Mouse (Mus musculus) hindbrain, embryonic 15.5 days (tissue): ENCODE results near the gene Mid1. TPM values are rescaled to one million over a fixed set of nuclear protein-coding genes. Genes with fewer than 3 reads are reported as not detected.

Experiments
- ATAC-seq: fragments of 200-750 bp; cut with Nextera tagmentation; 2 replicates; pipeline ENCODE4 v1.8.0; 2017; ENCODE audit warnings: low read depth, moderate number of reproducible peaks, moderate TSS enrichment; ENCODE audit not compliant: low FRiP score
- H3K27ac ChIP-seq: fragments of 300-500 bp; sonication (generic); replicated peaks from 2 replicates; pipeline ENCODE4 v1.5.1; 2015; ENCODE audit warnings: mild to moderate bottlenecking, inconsistent platforms
- H3K27me3 ChIP-seq: fragments of 300-500 bp; sonication (generic); 2 replicates; pipeline ENCODE4 v1.6.1; 2015; ENCODE audit warnings: control low read depth, inconsistent platforms
- H3K36me3 ChIP-seq: fragments of 300-500 bp; sonication (generic); 2 replicates; pipeline ENCODE4 v1.6.1; 2015; ENCODE audit warnings: control low read depth, inconsistent platforms
- H3K4me1 ChIP-seq: fragments of 300-500 bp; sonication (generic); replicated peaks from 2 replicates; pipeline ENCODE4 v1.6.1; 2015; ENCODE audit warnings: control low read depth, inconsistent platforms
- H3K4me2 ChIP-seq: fragments of 300-500 bp; sonication (generic); 2 replicates; pipeline ENCODE4 v1.6.1; 2015; ENCODE audit warnings: moderate library complexity, mild to moderate bottlenecking, inconsistent platforms
- H3K4me3 ChIP-seq: fragments of 300-500 bp; sonication (generic); 2 replicates; pipeline ENCODE4 v1.5.1; 2015; ENCODE audit warnings: mild to moderate bottlenecking, inconsistent platforms
- H3K9ac ChIP-seq: fragments of 300-500 bp; sonication (generic); 2 replicates; pipeline ENCODE4 v1.6.1; 2015; ENCODE audit warnings: inconsistent platforms
- H3K9me3 ChIP-seq: fragments of 300-500 bp; sonication (generic); 2 replicates; pipeline ENCODE4 v1.6.1; 2016; ENCODE audit warnings: control low read depth, inconsistent platforms
- WGBS: fragments of 180-500 bp; shearing (Covaris S2); methylation state at CpG from one replicate; pipeline ENCODE4 v1.1.7; 2015; 5-methylcytosine and 5-hydroxymethylcytosine counted together
- polyA plus RNA-seq: library from polyadenylated mRNA; unstranded; fragments of >200 nt; fragmentation: Nextera tagmentation; extraction: Ambion mirVana; gene quantifications from 2 replicates; pipeline ENCODE4 v1.2.1, GENCODE M21; 2015

Mid1 gene
- polyA plus RNA-seq, 1 experiment from 2014 or later: 6.4 TPM

DNA sequence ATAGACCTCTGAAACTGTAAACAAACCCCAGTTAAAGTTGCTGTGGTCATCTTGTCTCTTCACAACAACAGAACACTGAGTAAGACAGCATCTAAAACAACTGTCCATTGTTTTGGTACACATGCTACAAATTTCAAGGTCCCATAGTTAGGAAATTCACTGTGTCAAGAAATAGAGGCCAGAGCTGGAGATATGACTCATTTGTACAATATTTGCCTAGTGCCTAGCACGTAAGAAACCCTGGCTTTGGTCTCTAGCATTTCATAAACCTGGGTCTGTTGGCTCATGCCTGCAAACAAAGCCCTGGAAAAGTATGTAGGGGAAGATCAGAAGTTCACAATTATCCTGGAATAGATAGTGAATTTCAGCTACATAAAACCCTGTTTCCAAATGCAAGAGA, 178.8 kb downstream of the Mid1 start:
- 68% methylated on average over 1 of the region's 1 CpGs for WGBS
- H3K9me3 ChIP-seq: no peaks in the 10 kb centered on the region
- H3K9ac ChIP-seq: no peak overlapping the region
- 0 out of 2 replicates have a peak, but pooled peaks cover 6% of the 10 kb centered on the region for H3K27me3 ChIP-seq
- H3K27ac ChIP-seq: no peak overlapping the region
- H3K36me3 ChIP-seq: no peaks in the 10 kb centered on the region
- H3K4me1 ChIP-seq: no peaks in the 10 kb centered on the region
- ATAC-seq: no peak
- H3K4me3 ChIP-seq: no peak overlapping the region
- H3K4me2 ChIP-seq: no peak overlapping the region

GRCm38 (mm10) chrX:169868223-169868622, 183.2 kb downstream of the Mid1 start:
- H3K9me3 ChIP-seq: no peaks in the 10 kb centered on the region
- no peaks in the 10 kb centered on the region for H3K36me3 ChIP-seq
- H3K9ac ChIP-seq: no peak overlapping the region
- H3K4me3 ChIP-seq: no peak overlapping the region
- H3K4me2 ChIP-seq: no peak overlapping the region
- H3K27me3 ChIP-seq: 0 out of 2 replicates have a peak, but pooled peaks cover 10% of the 10 kb centered on the region
- H3K27ac ChIP-seq: no peak overlapping the region
- ATAC-seq: no peak
- WGBS: 74% methylated on average over 5 of the region's 5 CpGs
- H3K4me1 ChIP-seq: no peaks in the 10 kb centered on the region

- Histone ChIP-seq H3K27ac (no peak overlapping the region), H3K36me3 (no peaks in the 10 kb centered on the region), H3K4me1 (no peaks in the 10 kb centered on the region), H3K4me3 (no peak overlapping the region), H3K9me3 (no peaks in the 10 kb centered on the region), H3K4me2 (no peak overlapping the region), H3K27me3 (peaks cover 18% of the 10 kb centered on the region; the same call in 1 of the 2 replicates), H3K9ac (no peak overlapping the region)
- no peak for ATAC-seq
- 93% methylated on average over 1 of the region's 1 CpGs for WGBS
These were observed 189.5 kb downstream of the Mid1 start for GRCm38 (mm10) chrX:169874475-169874874.

GRCm38 (mm10) chrX:169879481-169880362, 194.7 kb downstream of the Mid1 start:
- Histone ChIP-seq H3K9ac (peak overlapping the region; percentile 50), H3K9me3 (no peaks in the 10 kb centered on the region), H3K27ac (peak overlapping the region; percentile 56), H3K4me3 (peak overlapping the region; percentile 53), H3K4me1 (0 out of 2 replicates have a peak, but pooled peaks cover 7% of the 10 kb centered on the region), H3K4me2 (peak overlapping the region; percentile 70), H3K36me3 (no peaks in the 10 kb centered on the region), H3K27me3 (peaks cover 8% of the 10 kb centered on the region; the same call in 1 of the 2 replicates)
- ATAC-seq: peak; percentile 87
- 16% methylated on average over 36 of the region's 36 CpGs for WGBS

DNA sequence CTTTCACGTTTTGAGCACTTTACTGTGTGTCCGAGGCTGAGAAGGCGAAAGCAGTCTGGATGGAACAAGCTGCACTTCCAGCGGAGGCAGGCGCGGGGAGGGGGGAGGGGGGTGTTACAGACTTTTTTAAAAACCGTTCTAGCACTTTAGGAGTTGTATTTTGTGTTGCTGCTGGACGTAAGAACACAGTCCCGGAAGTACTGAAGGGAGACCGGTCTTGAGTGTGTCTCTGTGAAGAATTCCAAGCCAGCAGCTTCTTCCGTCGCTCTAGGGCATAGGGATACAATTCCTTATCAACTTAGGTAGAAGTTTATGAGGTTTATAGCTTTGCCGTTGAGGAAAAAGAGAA, 195.3 kb downstream of the Mid1 start:
- H3K27me3 ChIP-seq: peaks cover 8% of the 10 kb centered on the region; the same call in 1 of the 2 replicates
- peak overlapping the region; percentile 70 for H3K4me2 ChIP-seq
- H3K4me3 ChIP-seq: peak overlapping the region; percentile 53
- H3K9me3 ChIP-seq: no peaks in the 10 kb centered on the region
- 0 out of 2 replicates have a peak, but pooled peaks cover 7% of the 10 kb centered on the region for H3K4me1 ChIP-seq
- WGBS: 14% methylated on average over 13 of the region's 13 CpGs
- no peak overlapping the region for H3K27ac ChIP-seq
- H3K9ac ChIP-seq: peak overlapping the region; percentile 50
- ATAC-seq: no peak
- no peaks in the 10 kb centered on the region for H3K36me3 ChIP-seq

DNA sequence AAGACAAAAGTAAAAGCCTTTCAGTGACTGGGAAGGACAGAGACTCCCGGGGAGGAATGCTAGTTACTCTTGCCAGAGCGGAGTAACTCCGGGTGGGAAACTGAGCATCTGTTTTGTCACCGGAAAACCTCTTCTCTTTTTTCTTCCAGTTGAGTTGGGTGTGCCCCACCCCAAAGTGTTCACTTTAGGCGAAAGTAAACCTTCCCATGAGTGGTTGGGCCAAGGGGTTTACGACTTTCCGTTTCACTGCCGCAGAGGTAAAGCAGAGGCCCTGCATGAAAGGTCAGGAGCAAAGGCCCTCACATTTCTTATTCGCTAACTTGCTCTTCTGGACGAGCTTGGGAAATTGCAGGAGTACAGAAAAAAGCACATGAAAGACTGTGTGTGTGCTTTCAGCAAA, 195.8 kb downstream of the Mid1 start:
- H3K4me1 ChIP-seq: 0 out of 2 replicates have a peak, but pooled peaks cover 7% of the 10 kb centered on the region
- peaks cover 5% of the 10 kb centered on the region; the same call in 1 of the 2 replicates for H3K27me3 ChIP-seq
- H3K36me3 ChIP-seq: no peaks in the 10 kb centered on the region
- no peaks in the 10 kb centered on the region for H3K9me3 ChIP-seq
- no peak overlapping the region for H3K27ac ChIP-seq
- no peak for ATAC-seq
- 24% methylated on average over 10 of the region's 10 CpGs for WGBS
- peak overlapping the region; percentile 53 for H3K4me3 ChIP-seq
- H3K4me2 ChIP-seq: peak overlapping the region; percentile 70
- peak overlapping the region; percentile 50; the same call in 1 of the 2 replicates for H3K9ac ChIP-seq

DNA sequence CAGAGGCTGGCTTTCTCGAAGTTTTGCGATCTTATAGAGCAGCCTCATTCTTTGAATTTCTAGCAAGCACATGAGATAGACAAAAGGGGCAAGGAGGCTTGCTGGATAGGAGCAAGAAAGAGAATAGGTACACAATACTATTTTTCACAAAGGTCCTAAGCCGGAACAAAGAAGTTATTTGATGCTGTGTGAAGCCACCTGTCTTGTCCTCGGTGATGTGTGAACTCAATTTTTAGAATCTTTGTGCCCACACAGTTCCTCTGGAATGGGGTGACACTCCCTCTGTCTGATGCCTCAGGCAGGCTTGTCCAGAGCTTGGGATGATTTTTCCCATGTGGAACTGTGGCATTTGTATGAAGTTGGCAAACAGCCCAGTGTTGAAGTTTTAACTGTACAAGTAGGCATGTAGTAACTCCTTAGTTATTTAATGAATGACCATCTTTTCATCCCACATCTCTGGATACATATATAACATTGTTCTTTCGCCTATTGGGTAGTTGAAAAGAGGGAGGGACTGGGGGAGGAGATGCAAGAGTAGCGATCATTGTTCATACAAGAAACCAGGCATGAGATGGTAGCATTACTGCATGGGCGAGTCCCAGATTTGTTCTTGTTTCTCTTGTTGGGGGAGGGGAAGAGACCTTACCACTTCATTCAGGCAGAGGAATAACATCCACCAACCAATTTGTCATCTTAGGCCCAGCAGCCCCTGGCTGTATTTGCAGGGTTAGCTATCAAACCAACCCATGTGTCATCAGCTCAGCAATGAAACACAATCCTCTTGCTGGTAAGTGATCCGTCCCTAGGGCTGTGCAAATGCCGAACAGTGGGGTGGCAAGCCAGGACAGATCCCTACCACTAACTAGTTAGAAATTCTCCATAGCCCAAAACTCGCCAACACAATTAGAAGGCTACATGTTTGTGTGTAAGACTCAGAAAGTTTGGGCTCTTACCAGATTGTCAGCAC, 196.5 kb downstream of the Mid1 start:
- WGBS: 27% methylated on average over 10 of the region's 10 CpGs
- Histone ChIP-seq H3K27ac (no peak overlapping the region), H3K4me1 (0 out of 2 replicates have a peak, but pooled peaks cover 7% of the 10 kb centered on the region), H3K4me2 (peak overlapping the region; percentile 70), H3K9me3 (no peaks in the 10 kb centered on the region), H3K27me3 (peaks cover 4% of the 10 kb centered on the region; the same call in 1 of the 2 replicates), H3K4me3 (peak overlapping the region; percentile 53), H3K36me3 (no peaks in the 10 kb centered on the region), H3K9ac (0 out of 2 replicates have a peak overlapping the region, but pooled peaks have one; percentile 50)
- ATAC-seq: no peak

DNA sequence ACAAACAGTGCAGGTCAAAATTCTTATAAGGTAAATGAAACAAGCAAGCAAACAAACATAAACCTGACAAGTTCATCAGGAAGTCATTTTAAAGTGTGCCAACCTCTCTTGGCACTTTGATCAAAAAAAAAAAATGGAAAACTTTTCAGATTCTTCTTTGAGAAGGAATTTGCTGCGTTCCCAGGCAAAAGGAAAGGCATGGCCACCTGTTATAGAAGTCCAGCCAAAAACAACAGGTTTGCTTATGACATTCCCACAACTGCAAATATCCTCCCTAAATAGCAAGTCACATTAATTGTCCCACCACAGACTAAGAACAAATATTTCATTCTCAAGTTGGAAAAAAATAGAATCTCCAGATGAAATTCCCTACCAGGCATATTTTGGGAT, 197.2 kb downstream of the Mid1 start:
- Histone ChIP-seq H3K27ac (no peak overlapping the region), H3K9me3 (no peaks in the 10 kb centered on the region), H3K4me1 (0 out of 2 replicates have a peak, but pooled peaks cover 7% of the 10 kb centered on the region), H3K4me3 (no peak overlapping the region), H3K27me3 (peaks cover 4% of the 10 kb centered on the region; the same call in 1 of the 2 replicates), H3K9ac (no peak overlapping the region), H3K4me2 (0 out of 2 replicates have a peak overlapping the region, but pooled peaks have one; percentile 70), H3K36me3 (no peaks in the 10 kb centered on the region)
- no peak for ATAC-seq
- WGBS: 72% methylated on average over 1 of the region's 1 CpGs

DNA sequence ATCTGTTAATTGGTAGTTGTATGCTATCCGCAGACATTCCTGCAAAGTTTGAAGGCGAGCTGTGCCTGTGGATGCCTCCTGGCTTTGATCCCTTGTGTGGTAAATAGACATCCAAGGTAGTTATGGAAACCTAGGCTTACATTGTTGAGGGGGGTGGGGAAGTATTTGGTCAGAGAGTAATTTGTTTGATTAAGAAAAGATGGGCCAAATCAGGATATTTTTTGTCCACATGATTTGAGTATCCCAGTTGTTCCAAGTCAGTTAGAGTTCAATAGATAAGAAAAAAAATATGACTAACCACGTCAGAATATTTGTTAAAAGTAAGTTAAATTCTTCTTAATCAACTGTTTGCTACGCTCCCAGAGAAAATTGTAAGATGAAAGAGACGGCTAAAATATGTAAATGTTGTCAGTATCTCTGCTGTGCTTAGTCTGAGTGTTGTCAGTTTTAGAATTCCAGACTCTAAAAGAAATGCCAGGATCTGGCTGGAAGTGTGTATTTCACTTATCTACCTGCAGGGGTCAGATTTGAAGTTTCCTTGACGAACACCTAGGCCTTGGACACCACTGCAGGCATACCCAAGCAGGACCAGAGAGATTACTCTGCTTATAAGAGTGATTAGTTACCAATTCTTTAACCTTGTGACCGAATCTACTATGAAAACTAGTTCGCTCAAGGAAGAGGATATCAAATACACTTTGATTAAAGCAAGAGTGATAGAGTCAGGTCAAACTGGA, 198.7 kb downstream of the Mid1 start:
- H3K4me1 ChIP-seq: 0 out of 2 replicates have a peak, but pooled peaks cover 7% of the 10 kb centered on the region
- H3K9ac ChIP-seq: no peak overlapping the region
- peaks cover 4% of the 10 kb centered on the region; the same call in 1 of the 2 replicates for H3K27me3 ChIP-seq
- H3K27ac ChIP-seq: no peak overlapping the region
- H3K4me2 ChIP-seq: no peak overlapping the region
- no peaks in the 10 kb centered on the region for H3K36me3 ChIP-seq
- no peaks in the 10 kb centered on the region for H3K9me3 ChIP-seq
- H3K4me3 ChIP-seq: no peak overlapping the region
- ATAC-seq: no peak
- 51% methylated on average over 8 of the region's 8 CpGs for WGBS

- Histone ChIP-seq H3K9ac (no peak overlapping the region), H3K27me3 (no peaks in the 10 kb centered on the region), H3K9me3 (no peaks in the 10 kb centered on the region), H3K4me1 (no peaks in the 10 kb centered on the region), H3K4me2 (no peak overlapping the region), H3K27ac (no peak overlapping the region), H3K36me3 (no peaks in the 10 kb centered on the region), H3K4me3 (no peak overlapping the region)
- whole genome bisulfite sequencing: 67% methylated on average over 4 of the region's 4 CpGs
- no peak for ATAC-seq
These were observed 205.5 kb downstream of the Mid1 start for GRCm38 (mm10) chrX:169890541-169890940.

DNA sequence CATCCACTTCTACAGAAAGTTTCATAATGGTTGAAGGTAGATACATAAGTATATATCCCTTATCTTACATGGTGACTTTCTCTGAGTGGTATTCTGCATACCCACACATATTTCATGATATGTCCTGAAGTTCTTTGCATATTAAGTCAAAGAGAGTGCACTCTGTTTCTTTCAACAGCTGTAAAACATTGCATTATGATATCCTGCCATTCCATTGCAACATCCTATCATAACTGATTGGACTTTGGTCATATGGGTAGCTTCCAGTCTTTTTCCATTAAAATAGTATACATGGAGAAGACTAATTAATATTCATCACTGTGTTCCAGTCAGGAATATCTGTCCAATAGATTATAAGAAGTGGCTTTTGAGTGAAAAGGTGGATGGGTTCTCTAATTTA, 207.1 kb downstream of the Mid1 start:
- ATAC-seq: no peak
- H3K9me3 ChIP-seq: no peaks in the 10 kb centered on the region
- H3K4me2 ChIP-seq: no peak overlapping the region
- H3K27ac ChIP-seq: no peak overlapping the region
- H3K36me3 ChIP-seq: no peaks in the 10 kb centered on the region
- no peaks in the 10 kb centered on the region for H3K4me1 ChIP-seq
- H3K27me3 ChIP-seq: no peaks in the 10 kb centered on the region
- no peak overlapping the region for H3K4me3 ChIP-seq
- H3K9ac ChIP-seq: no peak overlapping the region
